Mouse (Mus musculus) thymus, postnatal 36 days (tissue): ENCODE data around the gene Plcb4.
A peak's percentile ranks its signal among the peaks of the same experiment; 100 is the strongest.

Source experiments
- DNase-seq, 2 experiments: peaks; one replicate each; pipeline ENCODE4 v3.0.0; 2022; ENCODE audit warnings: mixed read lengths in 2 of 2

The Plcb4 gene

DNA sequence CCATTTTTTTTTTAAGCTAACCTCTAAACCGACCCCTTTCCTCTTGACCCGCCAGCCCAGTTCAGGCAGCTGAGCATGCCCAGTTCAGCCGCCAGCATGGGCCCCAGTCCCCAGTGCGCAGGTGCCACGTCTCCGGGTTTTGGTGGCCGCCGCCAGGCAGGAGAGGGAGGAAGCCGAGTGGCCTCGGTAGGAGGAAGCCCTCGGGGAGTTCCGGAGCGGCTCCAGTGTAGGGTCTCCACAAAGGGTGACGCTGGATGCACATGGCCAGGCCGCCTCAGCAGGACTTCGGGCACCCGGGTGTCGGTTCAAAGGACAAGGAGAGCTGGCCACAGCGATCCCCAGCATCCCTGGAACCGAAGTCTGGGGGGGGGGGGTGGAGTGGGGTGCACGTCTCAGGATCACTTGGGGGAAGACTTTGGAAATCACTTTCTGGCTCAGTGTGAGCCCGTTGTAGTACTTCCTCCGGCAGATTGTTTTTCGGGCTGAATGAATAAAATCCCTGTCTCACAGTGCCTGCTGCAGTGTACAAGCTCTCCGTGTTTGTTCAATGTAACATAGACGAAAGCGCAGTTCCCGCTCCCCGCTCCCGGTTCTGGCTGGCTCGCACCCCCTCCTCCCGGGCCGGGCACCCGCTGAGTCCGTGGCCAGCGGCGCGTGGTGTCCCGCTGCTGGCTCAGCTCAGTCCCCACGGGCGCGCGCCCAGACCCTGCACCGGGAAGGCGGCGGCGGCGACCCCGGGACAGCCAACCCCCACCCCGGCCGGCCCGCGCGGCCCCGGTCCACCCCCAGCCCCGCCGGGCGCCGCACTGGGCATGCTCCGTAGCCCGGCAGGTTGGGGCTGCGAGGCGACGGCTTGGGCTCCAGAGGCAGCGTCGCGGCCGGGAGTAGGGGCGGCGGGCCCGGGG lies at the start of gene Plcb4:
Gene Plcb4 (plus strand): TSS at position 526 of the 905 bp plus-strand sequence.
- DNase-seq, result peak; percentile 82 to 88

DNA sequence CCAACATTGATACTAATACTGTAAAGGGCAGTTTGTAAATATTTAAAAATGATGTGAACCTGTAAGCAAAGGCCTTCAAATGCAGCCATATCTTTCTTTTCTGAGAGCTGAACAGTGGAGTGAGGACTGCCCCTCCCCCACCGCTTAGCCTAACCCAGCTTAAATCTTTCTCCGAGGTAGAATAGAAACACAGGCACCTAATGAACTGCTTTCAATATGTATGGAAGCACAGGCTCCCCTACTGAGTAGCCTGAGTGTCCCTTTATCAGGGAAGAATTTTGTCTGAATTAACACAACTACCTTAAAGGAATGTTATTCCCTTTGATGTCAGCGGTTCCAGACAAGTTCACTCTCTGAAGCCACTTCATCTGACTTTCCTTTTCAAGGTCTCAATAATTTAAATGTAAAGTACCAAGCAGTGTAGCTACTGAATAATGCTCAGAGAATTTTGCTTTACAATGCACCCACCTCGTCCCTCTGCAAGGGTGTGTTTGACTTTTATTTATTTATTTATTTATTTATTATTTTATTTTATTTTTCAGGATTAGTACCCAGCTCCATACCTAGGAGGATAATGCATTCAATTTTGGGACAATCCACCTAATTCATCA lies 44.1 kb upstream of the Plcb4 start:
- DNase-seq, result no peak

DNA sequence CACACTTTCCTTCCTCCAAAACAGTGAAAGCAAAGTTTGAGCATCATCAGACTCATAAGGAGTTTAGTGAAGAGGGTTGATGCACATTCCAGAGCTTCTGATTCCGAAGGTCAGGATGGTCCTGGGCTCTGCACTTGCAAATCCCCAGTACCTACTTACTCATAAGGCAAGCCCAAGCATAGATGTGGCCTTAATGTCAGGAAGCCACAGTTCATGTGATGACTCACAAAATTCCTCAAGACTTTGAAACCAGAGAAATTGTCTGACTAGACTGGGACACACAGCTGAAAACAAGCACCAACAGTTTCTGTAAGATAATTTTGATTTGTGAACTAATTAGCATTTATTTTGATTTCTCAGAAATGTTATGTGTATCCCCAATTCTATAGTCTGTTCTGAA lies 42.7 kb upstream of the Plcb4 start:
- no peak for DNase-seq

GRCm38 (mm10) chr2:135618551-135618950 lies 40.3 kb upstream of the Plcb4 start:
- DNase-seq, result no peak

GRCm38 (mm10) chr2:135619956-135620355 lies 38.9 kb upstream of the Plcb4 start:
- no peak for DNase-seq

DNA sequence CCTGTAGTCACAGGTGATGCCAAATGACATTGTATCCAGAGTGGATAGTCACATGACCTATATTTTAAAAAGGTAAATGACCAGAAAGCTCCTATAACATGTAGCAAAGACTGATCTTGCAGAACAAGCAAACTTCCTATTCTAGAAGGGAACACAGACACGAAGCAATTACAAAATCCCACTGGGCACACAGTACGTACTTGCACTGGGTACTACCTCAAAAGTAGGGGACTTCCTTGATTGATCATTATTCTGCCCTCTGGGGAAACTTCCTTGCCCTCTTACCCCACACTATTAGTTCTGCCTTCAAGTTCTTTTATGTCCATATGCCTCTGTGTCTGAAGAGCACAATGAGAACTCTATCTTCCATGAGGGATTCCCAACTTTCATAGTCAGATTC lies 31.0 kb upstream of the Plcb4 start:
- no peak for DNase-seq

DNA sequence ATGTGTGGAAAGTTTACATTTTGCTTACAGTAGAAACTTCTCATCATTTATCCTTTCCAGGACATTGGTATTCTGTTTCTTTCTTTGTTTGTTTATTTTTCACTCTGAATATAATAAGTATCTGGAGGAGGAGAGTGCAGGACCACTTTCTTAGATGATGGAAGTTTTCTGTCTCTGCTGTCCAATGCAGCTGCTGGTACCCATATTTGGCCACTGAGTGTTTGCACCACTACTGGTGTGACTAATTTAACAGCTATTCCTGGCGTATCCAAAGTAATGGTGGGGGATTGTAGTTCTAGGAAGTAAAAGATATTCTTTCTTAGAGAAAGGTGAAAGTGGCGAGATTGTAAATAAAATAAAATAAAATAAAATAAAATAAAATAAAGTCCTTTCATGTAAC lies 21.6 kb upstream of the Plcb4 start:
- DNase-seq, result no peak

DNA sequence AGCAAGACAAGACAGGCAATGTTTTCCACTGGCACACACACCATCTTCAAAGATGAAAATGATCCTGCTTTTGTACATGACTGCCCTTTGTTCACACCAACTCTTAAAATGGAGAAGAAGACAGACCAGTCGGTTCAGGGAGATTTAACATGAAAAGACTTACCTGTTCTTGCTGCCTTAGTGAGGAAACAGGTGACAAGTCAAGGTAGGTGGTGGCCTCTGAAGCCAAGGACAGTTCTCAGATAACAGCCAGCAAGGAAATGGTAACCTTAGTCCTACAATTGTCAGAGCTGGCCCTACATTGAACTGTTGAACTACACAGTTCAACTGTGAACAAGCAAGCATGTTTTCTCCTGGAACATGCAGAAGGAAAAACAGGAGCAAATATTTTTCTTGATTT lies 17.8 kb upstream of the Plcb4 start:
- DNase-seq, result no peak

- DNase-seq, result no peak
These were observed 17.2 kb upstream of the Plcb4 start for GRCm38 (mm10) chr2:135641636-135642035.

DNA sequence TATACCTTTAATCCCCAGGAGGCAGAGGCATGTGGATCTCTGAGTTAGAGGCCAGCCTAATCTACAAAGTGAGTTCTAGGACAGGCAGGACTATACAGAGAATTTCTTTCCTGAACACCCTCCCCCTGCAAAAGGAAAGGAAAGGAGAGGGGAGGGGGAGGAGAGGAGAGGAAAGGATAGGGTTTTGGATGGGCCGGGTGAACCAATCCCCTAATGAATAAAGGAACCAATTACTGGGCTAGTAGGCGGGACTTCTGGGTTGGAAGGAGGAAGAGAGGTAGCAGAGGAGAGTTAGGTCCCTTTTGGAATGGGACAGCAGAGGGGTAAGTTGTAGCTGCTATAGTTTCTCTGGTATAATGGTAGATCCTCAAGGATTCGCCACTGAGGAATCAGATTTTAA lies 12.6 kb upstream of the Plcb4 start:
- DNase-seq, result no peak

DNA sequence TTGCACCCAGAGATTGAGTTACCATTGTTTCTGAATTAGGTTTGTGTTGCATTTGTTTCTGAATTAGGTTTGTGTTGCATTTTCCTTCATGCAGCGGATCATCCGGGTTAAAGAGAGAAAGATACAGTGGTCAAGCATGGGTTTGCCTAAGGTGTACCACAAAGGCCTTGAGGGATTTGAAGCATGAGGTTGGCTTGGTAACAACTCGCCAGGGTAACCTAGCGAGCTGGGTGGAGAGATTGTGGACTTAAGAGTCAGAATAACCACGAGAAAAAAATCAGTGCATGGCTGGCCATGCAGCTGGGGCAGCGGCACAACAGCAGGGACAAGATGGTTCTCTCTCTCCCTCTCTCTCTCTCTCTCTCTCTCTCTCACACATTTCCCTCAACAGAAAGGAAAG lies 12.2 kb upstream of the Plcb4 start:
- no peak for DNase-seq

DNA sequence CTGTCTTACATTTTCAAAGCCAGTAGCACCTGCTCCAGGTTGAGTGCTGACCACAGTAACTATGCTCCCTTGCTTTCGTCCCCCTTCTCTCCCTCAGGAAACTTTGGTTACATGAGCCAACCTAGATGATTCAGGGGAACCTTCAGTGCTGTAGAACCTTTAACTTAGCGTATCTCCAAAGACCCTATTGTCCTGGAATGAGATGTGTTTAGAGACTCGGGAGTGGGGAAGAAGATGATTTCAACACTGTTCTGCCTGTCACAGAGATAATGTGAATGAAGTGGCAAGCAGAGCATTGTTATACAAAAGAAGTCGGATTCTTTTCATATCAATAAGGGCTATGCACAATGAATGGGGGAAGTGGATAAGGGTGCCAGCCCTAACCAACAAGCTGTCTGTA lies 10.8 kb upstream of the Plcb4 start:
- no peak for DNase-seq

- DNase-seq, result no peak
These were observed 7.9 kb upstream of the Plcb4 start for GRCm38 (mm10) chr2:135650885-135651284.

- DNase-seq, result no peak
These were observed 6.8 kb upstream of the Plcb4 start for GRCm38 (mm10) chr2:135652040-135652439.

GRCm38 (mm10) chr2:135652451-135652850 lies 6.4 kb upstream of the Plcb4 start:
- no peak for DNase-seq

DNA sequence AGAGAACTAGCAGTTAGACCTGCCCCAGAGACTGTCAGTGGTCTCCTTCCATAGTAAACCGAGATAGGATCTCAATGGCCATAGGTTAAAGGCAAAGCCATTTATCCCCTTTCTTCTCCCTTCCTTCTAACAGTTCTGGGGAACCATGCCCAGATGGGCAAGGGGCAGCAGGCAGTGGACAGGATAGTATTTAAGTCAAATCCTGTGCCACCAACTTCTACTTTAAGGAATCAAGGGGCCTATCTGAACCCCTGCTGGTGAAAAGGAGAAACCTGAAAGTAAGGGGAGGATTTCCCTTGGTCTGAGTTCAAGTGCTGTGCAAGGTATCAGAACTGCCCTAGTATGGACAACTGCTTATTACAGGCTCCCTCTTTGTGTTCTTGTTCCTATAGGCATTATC lies 2.9 kb upstream of the Plcb4 start:
- no peak for DNase-seq

GRCm38 (mm10) chr2:135656586-135656985 lies 2.2 kb upstream of the Plcb4 start:
- DNase-seq, result no peak

GRCm38 (mm10) chr2:135659391-135660180 lies 775 bp downstream of the Plcb4 start:
- DNase-seq, result peak; percentile 63 to 72

DNA sequence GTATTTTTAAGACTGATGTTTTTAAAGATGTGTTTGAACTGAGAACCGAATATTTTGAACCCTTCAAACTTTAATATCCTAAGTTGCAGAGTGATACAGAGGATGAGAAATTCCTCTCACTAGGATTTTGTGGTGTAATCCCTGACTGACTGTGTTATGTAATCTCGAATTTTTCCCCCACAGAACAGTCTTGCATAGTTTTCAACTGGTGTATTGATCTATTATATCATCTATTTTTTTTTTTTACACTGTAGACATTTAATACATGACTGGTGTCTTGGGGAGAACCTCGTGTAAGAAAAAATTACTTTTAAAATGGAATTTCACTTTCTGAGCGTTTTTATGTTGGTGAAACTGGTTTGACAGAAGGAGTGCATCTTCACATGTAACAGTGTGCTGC lies 2.0 kb downstream of the Plcb4 start:
- DNase-seq, result no peak

DNA sequence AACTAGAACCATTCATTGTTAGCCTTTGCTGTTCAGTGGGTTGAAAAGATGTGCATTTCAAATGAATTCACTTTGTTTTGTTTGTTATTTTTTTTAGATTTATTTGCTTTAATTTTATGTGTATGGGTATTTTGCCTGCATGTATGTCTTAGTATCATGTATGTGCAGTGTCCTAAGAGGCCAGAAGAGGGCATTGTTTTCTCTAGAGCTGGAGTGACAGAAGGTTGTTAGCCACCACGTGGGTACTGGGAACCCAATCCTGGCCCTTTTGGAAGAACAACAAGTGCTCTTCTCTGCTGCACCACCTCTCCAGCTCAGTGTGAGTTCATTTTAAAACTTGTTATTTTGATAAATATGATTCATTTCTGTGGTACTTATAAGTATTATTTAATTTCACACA lies 5.0 kb downstream of the Plcb4 start:
- DNase-seq, result no peak

DNA sequence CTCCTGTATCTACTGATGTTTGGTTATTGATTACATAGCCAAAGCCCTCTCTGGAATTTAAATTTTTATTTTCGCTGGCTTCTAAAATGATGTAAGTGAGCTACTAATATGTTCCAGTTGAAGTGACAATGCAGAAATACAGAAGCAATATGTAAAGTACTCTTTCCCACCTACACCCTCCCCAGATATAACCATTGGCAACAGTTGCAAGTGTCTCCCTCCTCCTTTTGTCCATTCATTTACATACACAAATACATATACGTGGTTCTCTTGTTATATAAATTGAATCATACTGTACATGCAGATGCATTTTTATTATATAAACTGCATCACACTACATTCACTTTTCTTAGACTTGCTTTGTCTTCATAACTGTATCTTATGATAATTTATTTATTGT lies 8.7 kb downstream of the Plcb4 start:
- no peak for DNase-seq

DNA sequence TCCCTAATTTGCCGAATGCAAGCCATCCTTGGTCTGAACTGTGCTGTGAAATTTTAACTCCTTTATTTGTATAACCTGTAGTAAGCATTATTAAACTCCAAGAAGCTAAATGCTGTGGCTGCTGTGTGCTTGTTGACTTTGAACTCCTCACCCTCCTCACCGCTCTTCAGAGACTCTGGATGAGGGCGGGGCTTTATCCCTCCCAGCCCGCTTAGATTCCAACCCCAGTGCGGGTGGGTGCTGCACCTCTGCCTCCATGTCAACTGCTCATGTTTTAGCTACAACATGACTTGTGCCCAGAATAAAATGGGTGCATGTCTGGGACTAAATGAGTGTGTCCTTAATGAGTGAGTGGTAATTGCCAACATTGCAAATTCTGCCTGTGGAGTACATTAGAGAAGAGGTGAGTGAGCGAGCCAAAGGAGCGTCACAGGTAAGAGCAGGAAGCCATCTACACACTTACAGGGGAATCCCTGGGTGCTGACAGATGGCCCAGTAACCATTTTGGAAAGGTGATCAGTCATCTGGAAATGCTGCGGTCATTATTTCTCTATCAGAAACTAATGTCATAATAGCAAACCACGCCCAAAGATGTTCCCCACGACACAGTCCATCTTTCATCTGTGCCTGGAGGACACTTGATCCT lies 13.8 kb downstream of the Plcb4 start:
- no peak for DNase-seq

DNA sequence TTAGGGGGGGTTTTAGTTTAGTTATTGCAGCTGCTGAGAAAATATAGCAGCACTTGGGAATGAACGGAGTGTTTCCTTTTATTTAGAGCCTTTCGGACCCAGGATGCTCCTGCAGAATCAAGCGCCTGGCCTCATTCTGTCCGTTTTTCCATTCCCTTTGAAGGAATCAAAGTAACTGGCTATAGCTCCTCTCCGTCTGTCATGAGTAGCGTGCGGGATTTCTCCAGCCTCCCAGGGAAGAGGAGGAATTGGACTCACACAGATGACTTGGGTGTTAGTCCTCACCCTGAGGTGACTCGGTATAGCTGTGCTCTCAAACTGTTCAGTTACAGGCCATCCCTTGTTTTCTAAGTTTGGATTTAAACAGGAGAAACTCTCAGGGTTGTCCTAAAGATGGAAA lies 14.8 kb downstream of the Plcb4 start:
- no peak for DNase-seq
